Mouse (Mus musculus): Measurements from ENCODE around the gene Myh14.

The Myh14 gene

GRCm38 (mm10) chr7:44667996-44668738, 2.5 kb downstream of the Myh14 start:
- DNase-seq, result peak in 1 of 2 experiments; percentile 62

GRCm38 (mm10) chr7:44666462-44666861, 4.2 kb downstream of the Myh14 start:
- no peak for DNase-seq

GRCm38 (mm10) chr7:44664731-44665130, 5.9 kb downstream of the Myh14 start:
- no peak for DNase-seq

GRCm38 (mm10) chr7:44663546-44663945, 7.1 kb downstream of the Myh14 start:
- no peak for DNase-seq

GRCm38 (mm10) chr7:44662569-44662968, 8.1 kb downstream of the Myh14 start:
- no peak for DNase-seq

- peak; percentile 75 to 76 for DNase-seq
Measured at GRCm38 (mm10) chr7:44662168-44662567, 8.5 kb downstream of the Myh14 start.

GRCm38 (mm10) chr7:44661219-44661618, 9.4 kb downstream of the Myh14 start:
- no peak for DNase-seq

GRCm38 (mm10) chr7:44655504-44655903, 15.1 kb downstream of the Myh14 start:
- peak; percentile 47 to 80 for DNase-seq

- peak in 1 of 2 experiments; percentile 64 for DNase-seq
Measured at GRCm38 (mm10) chr7:44653773-44654172, 16.9 kb downstream of the Myh14 start.

GRCm38 (mm10) chr7:44651416-44651815, 19.2 kb downstream of the Myh14 start:
- DNase-seq, result no peak

GRCm38 (mm10) chr7:44649990-44650389, 20.7 kb downstream of the Myh14 start:
- DNase-seq, result peak; percentile 30 to 75

GRCm38 (mm10) chr7:44649094-44649610, 21.5 kb downstream of the Myh14 start:
- no peak for DNase-seq

GRCm38 (mm10) chr7:44647729-44648128, 22.9 kb downstream of the Myh14 start:
- DNase-seq, result no peak

GRCm38 (mm10) chr7:44647042-44647724, 23.5 kb downstream of the Myh14 start:
- DNase-seq, result peak; percentile 70 to 90

- peak; percentile 63 to 81 for DNase-seq
Measured at GRCm38 (mm10) chr7:44645951-44646350, 24.7 kb downstream of the Myh14 start.

GRCm38 (mm10) chr7:44645256-44645655, 25.4 kb downstream of the Myh14 start:
- no peak for DNase-seq

- DNase-seq, result peak in 1 of 2 experiments; percentile 68
Measured at GRCm38 (mm10) chr7:44641887-44642286, 28.8 kb downstream of the Myh14 start.

GRCm38 (mm10) chr7:44640843-44641605, 29.6 kb downstream of the Myh14 start:
- DNase-seq, result peak in 1 of 2 experiments; percentile 33

- no peak for DNase-seq
Measured at GRCm38 (mm10) chr7:44638663-44639062, 32.0 kb downstream of the Myh14 start.

- DNase-seq, result no peak
Measured at GRCm38 (mm10) chr7:44636684-44637083, 34.0 kb downstream of the Myh14 start.

- DNase-seq, result peak in 1 of 2 experiments; percentile 56
Measured at GRCm38 (mm10) chr7:44633407-44633806, 37.2 kb downstream of the Myh14 start.

GRCm38 (mm10) chr7:44632676-44633075, 38.0 kb downstream of the Myh14 start:
- DNase-seq, result no peak

GRCm38 (mm10) chr7:44630437-44630836, 40.2 kb downstream of the Myh14 start:
- DNase-seq, result no peak
